Mouse (Mus musculus) heart, adult 2 months (tissue): ENCODE results near the gene Tmem51.

Experiments
- CTCF ChIP-seq: fragments of 200-600 bp; IDR thresholded peaks from 2 replicates; pipeline ENCODE4 v1.8.1; 2022; ENCODE audit warnings: antibody characterized with exemption, mild to moderate bottlenecking, moderate library complexity
- EP300 ChIP-seq: fragments of 200-500 bp; IDR thresholded peaks from 2 replicates; pipeline ENCODE4 v1.6.1; 2011; ENCODE audit warnings: low read depth, low read length, control low read depth; ENCODE audit not compliant: insufficient read depth

- no peak for TF ChIP-seq CTCF
- TF ChIP-seq EP300 = no peak
These were observed 87.2 kb downstream of the Tmem51 start for GRCm38 (mm10) chr4:141996880-141997279.
